Mouse (Mus musculus) bone marrow, adult 2 months (tissue): ENCODE data around the gene Dhrs7. TPM values are rescaled to one million over a fixed set of nuclear protein-coding genes. Genes with fewer than 3 reads are reported as not detected.

ENCODE experiments used
- H3K27ac ChIP-seq: fragments of 200-500 bp; 2 replicates; pipeline ENCODE4 v1.5.1; 2012; ENCODE audit warnings: low read depth, mild to moderate bottlenecking, control low read depth, inconsistent platforms, low read length; ENCODE audit not compliant: control insufficient read depth, poor library complexity, insufficient read depth
- H3K4me1 ChIP-seq: fragments of 200-500 bp; 2 replicates; pipeline ENCODE4 v1.6.1; 2011; ENCODE audit warnings: low read length; ENCODE audit not compliant: control insufficient read depth, insufficient read depth
- H3K4me3 ChIP-seq: fragments of 200-500 bp; replicated peaks from 2 replicates; pipeline ENCODE3; 2011; ENCODE audit warnings: mild to moderate bottlenecking, low read depth, low read length, control low read depth; ENCODE audit not compliant: control insufficient read depth
- CTCF ChIP-seq: fragments of 200-500 bp; IDR thresholded peaks from 2 replicates; pipeline ENCODE4 v1.5.1; 2011; ENCODE audit warnings: low read length, control low read depth; ENCODE audit not compliant: control insufficient read depth, insufficient read depth
- POLR2A ChIP-seq: fragments of 200-500 bp; IDR thresholded peaks from 2 replicates; pipeline ENCODE4 v1.6.1; 2011; ENCODE audit warnings: low read depth, mild to moderate bottlenecking, control low read depth, low read length, borderline replicate concordance; ENCODE audit not compliant: control insufficient read depth
- WGBS: fragments of 180-500 bp; shearing (Covaris S2); methylation state at CpG from one replicate; pipeline ENCODE4 v1.1.7; 2018; 5-methylcytosine and 5-hydroxymethylcytosine counted together
- polyA plus RNA-seq: library from polyadenylated mRNA; stranded (reverse); fragments of >200 nt; gene quantifications from 2 replicates; pipeline ENCODE4 v1.2.4, GENCODE M21; 2011; ENCODE audit warnings: low replicate concordance; ENCODE audit not compliant: missing spikeins, insufficient read depth, insufficient read length

Gene Dhrs7
- polyA plus RNA-seq, 1 experiment: 49.6 TPM

DNA sequence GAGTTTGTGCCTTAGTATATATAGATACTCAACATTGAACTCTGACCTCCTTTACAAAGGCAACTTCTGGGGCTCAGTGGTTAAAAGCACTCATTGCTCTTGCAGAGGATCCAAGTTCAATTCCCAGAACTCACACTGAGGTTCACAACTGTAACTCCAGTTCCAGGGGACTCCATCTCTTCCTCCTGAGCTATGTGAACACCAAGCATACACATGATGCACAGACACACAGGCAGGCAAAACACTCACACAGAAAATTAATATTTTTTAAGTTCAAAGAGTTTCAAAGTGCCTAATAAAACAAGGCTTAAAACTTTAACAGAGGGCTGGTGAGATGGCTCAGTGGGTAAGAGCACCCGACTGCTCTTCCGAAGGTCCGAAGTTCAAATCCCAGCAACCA is 18.9 kb upstream of the Dhrs7 start:
- Histone ChIP-seq H3K4me3 (no peak overlapping the region), H3K27ac (no peak overlapping the region), H3K4me1 (no peaks in the 10 kb centered on the region)
- WGBS: 97% methylated on average over 3 of the region's 3 CpGs
- no peak for TF ChIP-seq POLR2A
- no peak for TF ChIP-seq CTCF

DNA sequence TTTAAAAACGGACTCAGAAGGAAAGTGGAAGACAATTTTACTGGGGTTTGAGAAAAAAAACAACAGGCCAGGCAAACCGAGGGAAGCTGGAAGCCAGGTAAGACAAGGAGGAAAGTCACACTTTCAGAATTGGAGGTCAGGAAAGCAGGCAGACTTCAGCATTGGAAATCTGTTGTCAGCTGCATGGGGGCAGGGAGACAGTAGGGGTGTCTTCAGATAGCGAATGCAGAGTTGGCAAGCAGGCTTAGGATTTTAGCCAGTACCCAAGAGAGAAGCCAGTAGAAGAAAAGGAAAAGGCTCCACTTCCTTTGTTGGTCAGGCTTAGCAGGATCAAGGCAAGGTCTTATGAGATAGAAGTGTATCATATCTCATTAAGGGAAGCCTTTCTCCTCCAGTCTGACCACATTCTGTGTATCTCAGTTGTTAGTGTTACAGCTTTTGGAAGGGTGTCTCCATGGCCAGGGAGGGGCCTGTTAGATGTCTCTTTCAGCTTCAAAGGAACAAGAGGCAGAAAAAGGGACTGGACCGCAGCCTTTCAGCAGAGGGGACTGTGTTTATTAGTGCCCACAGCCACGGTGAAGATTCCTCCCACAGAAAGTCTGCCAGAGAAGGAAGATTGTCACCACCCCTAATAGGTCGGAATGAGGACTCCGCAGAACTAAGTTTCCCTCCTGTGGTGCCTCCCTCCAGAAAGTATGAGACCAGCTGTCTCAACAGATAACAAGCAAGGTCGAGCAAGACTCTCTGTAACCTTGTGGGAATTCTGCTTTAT is 18.0 kb upstream of the Dhrs7 start:
- no peak overlapping the region for H3K4me3 ChIP-seq
- H3K4me1 ChIP-seq: no peaks in the 10 kb centered on the region
- no peak overlapping the region for H3K27ac ChIP-seq
- 56% methylated on average over 8 of the region's 8 CpGs for WGBS
- TF ChIP-seq POLR2A: no peak

DNA sequence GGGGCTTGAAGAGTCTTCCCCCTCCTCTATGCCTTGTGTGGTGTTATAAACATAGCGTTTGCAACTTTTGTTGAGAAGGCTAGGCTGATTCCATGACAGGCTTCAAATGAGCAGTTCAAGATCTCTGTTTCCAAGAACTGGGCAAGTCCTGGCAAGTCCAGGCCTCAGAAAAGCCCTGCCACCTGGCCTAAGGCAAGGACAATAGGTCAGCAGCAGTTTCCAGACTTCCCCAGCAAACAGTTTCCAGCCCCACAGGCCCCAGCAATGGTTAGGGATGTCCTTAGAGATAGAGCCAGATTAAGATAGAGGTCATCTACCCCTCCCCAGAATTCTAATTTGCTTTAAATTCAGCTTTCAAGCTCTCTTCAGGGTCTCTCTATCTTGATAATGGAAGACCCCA is 17.2 kb upstream of the Dhrs7 start:
- TF ChIP-seq POLR2A (no peak), CTCF (no peak)

DNA sequence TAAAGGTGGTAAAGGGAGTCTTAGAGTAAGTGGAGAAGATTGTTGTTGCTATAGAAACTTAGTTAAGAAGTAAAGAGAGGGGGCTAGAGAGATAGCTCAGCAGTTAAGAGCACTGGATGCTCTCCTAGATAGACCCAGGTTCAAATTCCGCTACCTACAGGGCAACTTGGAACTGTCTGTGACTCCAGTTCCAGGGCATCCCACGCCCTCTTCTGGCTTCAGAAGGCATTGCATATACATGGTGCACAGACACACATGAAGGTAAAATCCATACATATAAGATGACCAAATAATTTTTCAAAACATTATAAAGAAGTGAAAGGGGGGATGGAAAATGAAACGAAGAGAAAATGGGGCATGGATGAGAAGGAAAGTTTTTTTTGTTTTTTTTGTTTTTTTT is 14.9 kb upstream of the Dhrs7 start:
- WGBS: 62% methylated on average over 3 of the region's 3 CpGs
- Histone ChIP-seq H3K4me1 (no peaks in the 10 kb centered on the region), H3K27ac (no peak overlapping the region), H3K4me3 (no peak overlapping the region)
- TF ChIP-seq POLR2A: no peak
- TF ChIP-seq CTCF: peak; percentile 55; the same call in 1 of the 2 replicates

More for the DNA sequence above, 17.2 kb upstream of the Dhrs7 start:
- no peak overlapping the region for H3K4me3 ChIP-seq
- WGBS: 88% methylated on average over 1 of the region's 1 CpGs
- no peaks in the 10 kb centered on the region for H3K4me1 ChIP-seq
- H3K27ac ChIP-seq: no peak overlapping the region

DNA sequence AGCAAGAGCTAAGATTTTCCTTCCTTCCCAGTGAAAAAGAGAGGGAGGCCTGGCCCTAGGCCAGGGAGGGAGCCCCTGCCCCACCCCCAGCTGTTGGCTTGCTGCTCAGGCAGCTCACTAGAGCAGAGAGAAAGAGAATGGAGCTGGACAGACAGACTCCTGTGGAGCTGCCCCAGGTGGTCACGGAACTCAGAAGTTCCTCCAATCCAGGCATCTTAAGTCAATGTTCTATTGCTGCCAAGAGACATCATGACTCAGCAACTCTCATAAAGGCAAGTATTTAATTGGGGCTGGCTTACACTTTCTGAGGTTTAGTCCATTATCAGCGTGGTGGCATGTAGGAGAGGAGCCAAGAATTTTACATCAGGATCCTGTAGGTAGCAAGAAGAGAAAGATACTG is 10.1 kb upstream of the Dhrs7 start:
- Histone ChIP-seq H3K4me3 (no peak overlapping the region), H3K4me1 (no peaks in the 10 kb centered on the region; the same call in none of the 2 replicates), H3K27ac (no peak overlapping the region)
- 10% methylated on average over 2 of the region's 2 CpGs for WGBS
- TF ChIP-seq CTCF (no peak), POLR2A (no peak)

DNA sequence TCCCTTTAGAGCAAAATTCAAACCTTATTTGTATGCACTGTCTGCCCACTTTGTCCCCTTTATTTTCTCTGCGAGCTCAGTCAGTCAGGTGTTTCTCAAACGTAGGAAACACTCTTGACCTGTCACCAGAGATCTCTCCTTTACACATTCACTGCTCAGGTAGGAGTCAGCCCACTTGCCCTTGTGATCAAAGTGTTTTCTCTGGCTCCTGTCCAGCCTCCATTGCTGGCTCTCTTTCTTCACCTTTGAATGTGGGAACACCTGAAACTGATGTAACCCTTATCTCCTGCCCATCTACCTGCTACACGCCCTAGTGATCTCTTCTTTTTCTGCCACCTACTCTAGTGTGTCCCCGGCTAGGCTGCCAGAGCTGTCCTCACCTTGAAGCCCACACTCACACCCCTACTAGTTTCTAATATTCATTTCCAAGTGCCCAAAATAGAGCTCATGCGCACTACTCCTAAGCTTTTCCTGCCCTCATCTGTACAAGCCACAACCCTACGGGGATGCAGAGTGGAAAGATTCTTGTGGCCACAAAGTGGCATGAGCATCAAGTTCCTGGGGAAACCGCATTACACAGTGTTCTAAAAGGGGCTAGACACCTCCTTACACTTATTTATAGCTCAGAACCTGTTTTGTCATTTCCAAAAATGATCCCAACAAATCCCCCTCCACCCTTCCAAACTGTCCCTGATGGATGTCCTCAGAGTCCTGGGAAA is 9.5 kb upstream of the Dhrs7 start:
- TF ChIP-seq POLR2A: no peak
- no peak for TF ChIP-seq CTCF
- WGBS: 16% methylated on average over 7 of the region's 7 CpGs

DNA sequence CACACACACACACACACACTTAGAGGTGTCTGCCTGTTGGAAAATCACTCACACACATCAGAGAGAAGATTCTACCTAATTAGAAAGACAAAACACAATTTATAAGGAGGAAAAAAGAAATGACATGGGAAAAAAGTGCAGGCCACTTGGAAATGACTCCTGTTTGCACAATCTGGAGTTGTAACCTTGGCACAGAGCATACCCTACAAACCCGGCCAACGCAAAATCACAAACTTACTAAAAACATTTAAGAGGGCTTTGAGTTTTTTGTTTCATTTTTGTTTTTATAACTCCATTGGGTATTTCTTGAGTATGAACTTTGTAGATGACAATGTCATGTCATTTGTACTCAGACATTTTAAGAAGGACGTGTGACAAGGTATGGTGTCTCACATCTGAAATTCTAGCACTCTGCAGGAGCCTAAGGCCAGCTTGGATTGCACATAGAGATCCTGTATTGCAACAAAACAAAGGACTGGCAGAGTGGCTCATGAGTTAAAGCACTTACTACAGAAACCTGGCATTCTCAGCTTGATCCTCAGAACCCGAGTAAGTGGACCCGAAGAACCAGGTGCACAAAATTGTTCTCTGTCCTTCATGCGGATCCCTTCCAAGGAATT is 6.9 kb upstream of the Dhrs7 start:
- no peak overlapping the region for H3K27ac ChIP-seq
- TF ChIP-seq POLR2A (no peak), CTCF (no peak)
- peaks cover 2% of the 10 kb centered on the region for H3K4me1 ChIP-seq
- H3K4me3 ChIP-seq: no peak overlapping the region
- WGBS: 82% methylated on average over 6 of the region's 6 CpGs

More for the DNA sequence above, 9.5 kb upstream of the Dhrs7 start:
- no peaks in the 10 kb centered on the region; the same call in none of the 2 replicates for H3K4me1 ChIP-seq
- H3K27ac ChIP-seq: no peak overlapping the region
- H3K4me3 ChIP-seq: no peak overlapping the region

DNA sequence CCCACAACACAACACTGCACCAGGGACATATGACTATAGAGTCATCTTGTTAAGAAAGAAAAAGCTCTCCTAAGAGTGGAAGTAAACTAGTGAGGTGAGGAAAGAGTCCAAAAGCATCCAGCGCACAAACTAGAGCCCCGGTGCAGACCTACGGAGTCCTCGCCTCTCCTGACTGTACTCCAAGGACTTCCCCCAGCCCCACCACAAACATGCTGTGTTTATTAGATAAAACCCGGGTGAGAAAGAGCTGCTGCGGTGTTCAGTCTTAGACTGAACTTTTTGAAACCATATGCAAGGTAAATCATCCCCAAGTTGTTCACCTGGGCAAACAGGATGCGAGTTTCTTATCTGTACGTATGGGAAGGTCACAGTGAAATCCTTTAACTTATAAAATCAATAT is 6.2 kb upstream of the Dhrs7 start:
- 43% methylated on average over 8 of the region's 8 CpGs for WGBS
- no peak overlapping the region for H3K4me3 ChIP-seq
- TF ChIP-seq CTCF (no peak), POLR2A (no peak)
- peaks cover 2% of the 10 kb centered on the region for H3K4me1 ChIP-seq
- no peak overlapping the region for H3K27ac ChIP-seq
